Mouse (Mus musculus): ENCODE data around the gene Rnf135.
"Not testable (repeated sequence)": the region's sequence is repeated elsewhere in the genome, so short reads cannot be mapped to it uniquely, and the experiment has no call there.

The Rnf135 gene

GRCm38 (mm10) chr11:80183705-80184255 is at the start of gene Rnf135:
TSS of gene Rnf135 (plus strand) at chr11:80183851.
- DNase-seq (ENCODE audit: low spot score in 2 of 2) = peak; percentile 60 to 76

GRCm38 (mm10) chr11:80134744-80135143 is 48.9 kb upstream of the Rnf135 start:
- DNase-seq (ENCODE audit: low spot score in 2 of 2) = no peak

GRCm38 (mm10) chr11:80135954-80136683 is 47.5 kb upstream of the Rnf135 start:
- no peak for DNase-seq (ENCODE audit: low spot score in 2 of 2)

GRCm38 (mm10) chr11:80136786-80137185 is 46.9 kb upstream of the Rnf135 start:
- no peak for DNase-seq (ENCODE audit: low spot score in 2 of 2)

- no peak for DNase-seq (ENCODE audit: low spot score in 2 of 2)
Observed at GRCm38 (mm10) chr11:80137773-80138172, 45.9 kb upstream of the Rnf135 start.

GRCm38 (mm10) chr11:80141825-80142521 is 41.7 kb upstream of the Rnf135 start, which contains the start of gene Tefm:
TSS of gene Tefm (minus strand) at chr11:80142175.
- peak; percentile 73 to 78 for DNase-seq (ENCODE audit: low spot score in 2 of 2)

- DNase-seq (ENCODE audit: low spot score in 2 of 2) = no peak
Observed at GRCm38 (mm10) chr11:80142872-80143271, 40.8 kb upstream of the Rnf135 start.

- no peak for DNase-seq (ENCODE audit: low spot score in 2 of 2)
Observed at GRCm38 (mm10) chr11:80145787-80146275, 37.8 kb upstream of the Rnf135 start.

- DNase-seq (ENCODE audit: low spot score in 2 of 2) = no peak
Observed at GRCm38 (mm10) chr11:80147748-80148147, 35.9 kb upstream of the Rnf135 start.

GRCm38 (mm10) chr11:80148313-80148712 is 35.3 kb upstream of the Rnf135 start:
- DNase-seq (ENCODE audit: low spot score in 2 of 2) = no peak

GRCm38 (mm10) chr11:80148974-80149373 is 34.7 kb upstream of the Rnf135 start:
- not testable (repeated sequence) for DNase-seq (ENCODE audit: low spot score in 2 of 2)

- DNase-seq (ENCODE audit: low spot score in 2 of 2) = no peak
Observed at GRCm38 (mm10) chr11:80149412-80150023, 34.1 kb upstream of the Rnf135 start.

- no peak for DNase-seq (ENCODE audit: low spot score in 2 of 2)
Observed at GRCm38 (mm10) chr11:80150566-80150965, 33.1 kb upstream of the Rnf135 start.

GRCm38 (mm10) chr11:80151541-80151940 is 32.1 kb upstream of the Rnf135 start:
- DNase-seq (ENCODE audit: low spot score in 2 of 2) = no peak

- DNase-seq (ENCODE audit: low spot score in 2 of 2) = no peak
Observed at GRCm38 (mm10) chr11:80152376-80152775, 31.3 kb upstream of the Rnf135 start.

- DNase-seq (ENCODE audit: low spot score in 2 of 2) = peak; percentile 60 to 67
Observed at GRCm38 (mm10) chr11:80153857-80154495, 29.7 kb upstream of the Rnf135 start, which contains the start of gene Adap2. TSS of gene Adap2 (plus strand) at chr11:80154105.

- DNase-seq (ENCODE audit: low spot score in 2 of 2) = no peak
Observed at GRCm38 (mm10) chr11:80154501-80154900, 29.1 kb upstream of the Rnf135 start.

- no peak for DNase-seq (ENCODE audit: low spot score in 2 of 2)
Observed at GRCm38 (mm10) chr11:80155541-80155940, 28.1 kb upstream of the Rnf135 start.

GRCm38 (mm10) chr11:80155961-80156360 is 27.7 kb upstream of the Rnf135 start:
- DNase-seq (ENCODE audit: low spot score in 2 of 2) = no peak

GRCm38 (mm10) chr11:80156841-80157240 is 26.8 kb upstream of the Rnf135 start:
- DNase-seq (ENCODE audit: low spot score in 2 of 2) = no peak

GRCm38 (mm10) chr11:80159018-80159417 is 24.6 kb upstream of the Rnf135 start:
- DNase-seq (ENCODE audit: low spot score in 2 of 2) = no peak

GRCm38 (mm10) chr11:80161041-80161440 is 22.6 kb upstream of the Rnf135 start:
- DNase-seq (ENCODE audit: low spot score in 2 of 2) = no peak

Measured in frontal cortex, postnatal 14 days (tissue).